Mouse (Mus musculus): ENCODE data around the gene Kdelr1. TPM values are rescaled to one million over a fixed set of nuclear protein-coding genes. Genes with fewer than 3 reads are reported as not detected.

The Kdelr1 gene
- 146 TPM for polyA plus RNA-seq (2014; fragmentation: Illumina TruSeq; extraction: RNeasy Lipid Tissue Mini Kit (QIAGEN cat#74804); ENCODE audit: low read depth, low replicate concordance)

DNA sequence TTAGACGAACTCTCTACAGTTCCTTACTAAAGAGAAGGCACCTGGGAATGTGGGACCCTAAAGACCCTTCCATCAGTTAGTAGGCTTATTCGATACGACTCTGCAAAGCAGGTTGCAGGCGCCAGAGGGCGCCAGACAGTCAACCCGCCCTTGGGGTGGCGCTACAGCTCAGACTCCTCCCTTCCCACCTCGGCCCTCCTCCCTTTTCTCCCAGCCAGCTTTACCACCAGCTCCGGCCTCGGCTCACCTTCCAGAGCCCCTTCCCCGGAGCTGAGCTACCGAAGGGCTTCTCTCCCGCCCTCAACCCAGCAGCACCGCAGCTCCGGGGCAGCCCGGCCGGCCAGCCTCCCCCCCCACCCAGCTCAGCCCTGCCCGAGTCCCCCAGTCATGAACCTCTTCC lies at the start of gene Kdelr1:
Gene Kdelr1, plus strand, starts transcription at position 149 of the 400 bp plus-strand sequence.

DNA sequence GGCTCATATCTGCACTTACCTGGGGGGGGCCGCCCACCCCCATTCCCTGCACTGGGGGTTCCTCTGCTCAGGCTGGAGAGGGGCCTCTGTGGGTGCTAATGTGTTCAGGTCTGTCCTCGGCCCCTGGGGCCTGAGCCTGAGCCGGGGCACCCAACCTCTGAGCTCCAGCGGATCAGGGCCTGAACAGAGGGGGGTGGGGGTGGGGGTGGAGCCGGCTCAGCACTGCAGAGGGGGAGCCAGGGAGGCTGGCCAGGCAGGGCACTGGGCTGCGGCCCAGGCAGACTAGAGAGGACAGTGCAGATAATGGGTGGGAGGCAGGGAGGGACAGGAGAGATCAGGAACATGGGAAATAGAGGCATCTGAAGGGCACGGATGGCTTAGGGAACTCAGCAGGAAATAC lies 48.0 kb upstream of the Kdelr1 start, which contains the start of gene Kcnj14:
Gene Kcnj14, minus strand, starts transcription at position 185 of the 400 bp plus-strand sequence.

DNA sequence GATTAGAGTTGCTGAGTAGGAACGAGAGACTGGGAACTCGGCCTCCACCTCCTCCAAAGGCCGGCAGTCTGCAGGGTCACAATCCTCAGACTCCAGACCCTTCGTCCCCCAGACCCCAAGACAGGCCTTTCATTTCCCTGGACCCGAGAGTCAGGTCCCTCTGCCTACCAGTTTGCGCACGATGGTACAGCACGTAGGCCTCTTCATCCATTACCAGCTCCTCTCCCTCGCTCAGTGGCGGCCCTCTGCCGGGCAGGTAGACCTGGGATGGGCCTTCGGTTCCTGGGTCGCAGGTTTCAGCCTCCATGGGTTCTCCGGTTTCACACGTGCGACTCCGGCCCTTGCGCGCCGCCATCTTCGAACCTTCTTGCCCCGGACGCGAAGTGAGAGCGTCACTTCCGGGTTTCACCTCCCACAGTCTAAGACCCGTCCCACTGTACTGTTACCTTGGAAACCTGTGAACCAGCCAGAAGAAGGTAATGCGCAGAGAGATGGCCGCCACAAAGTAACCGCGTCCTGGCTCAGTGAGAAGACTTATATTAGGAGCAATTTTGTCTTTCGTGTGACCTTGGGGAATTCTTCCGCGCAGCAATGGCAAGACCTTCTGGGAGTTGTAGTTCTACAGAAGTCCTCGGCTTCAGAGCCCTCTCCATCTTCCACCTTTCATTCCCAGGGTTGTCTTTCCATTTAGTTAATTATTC lies 42.0 kb upstream of the Kdelr1 start, which contains the start of gene Grwd1:
Gene Grwd1, minus strand, starts transcription at position 518 of the 701 bp plus-strand sequence.

DNA sequence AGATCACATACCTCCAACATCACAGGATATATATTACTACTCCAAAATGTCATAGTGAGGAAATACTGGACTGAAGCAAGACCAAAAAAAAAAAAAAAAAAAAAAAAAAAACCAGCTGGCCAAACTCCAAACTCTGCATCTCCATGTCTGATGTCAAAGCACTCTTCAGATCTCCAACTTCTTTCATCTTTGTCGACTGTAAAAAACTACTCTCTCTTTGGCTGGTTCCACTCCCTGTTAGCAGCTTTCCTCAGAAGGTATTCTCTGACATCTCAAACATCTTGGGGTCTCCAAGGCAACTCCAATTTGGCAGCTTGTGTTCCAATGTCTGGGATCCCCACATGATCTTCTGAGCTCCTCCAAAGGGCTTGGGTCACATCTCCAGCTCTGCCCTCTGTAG lies 5.7 kb downstream of the Kdelr1 start, which contains the start of gene Grin2d:
Gene Grin2d, minus strand, starts transcription at position 101 of the 400 bp plus-strand sequence.

DNA sequence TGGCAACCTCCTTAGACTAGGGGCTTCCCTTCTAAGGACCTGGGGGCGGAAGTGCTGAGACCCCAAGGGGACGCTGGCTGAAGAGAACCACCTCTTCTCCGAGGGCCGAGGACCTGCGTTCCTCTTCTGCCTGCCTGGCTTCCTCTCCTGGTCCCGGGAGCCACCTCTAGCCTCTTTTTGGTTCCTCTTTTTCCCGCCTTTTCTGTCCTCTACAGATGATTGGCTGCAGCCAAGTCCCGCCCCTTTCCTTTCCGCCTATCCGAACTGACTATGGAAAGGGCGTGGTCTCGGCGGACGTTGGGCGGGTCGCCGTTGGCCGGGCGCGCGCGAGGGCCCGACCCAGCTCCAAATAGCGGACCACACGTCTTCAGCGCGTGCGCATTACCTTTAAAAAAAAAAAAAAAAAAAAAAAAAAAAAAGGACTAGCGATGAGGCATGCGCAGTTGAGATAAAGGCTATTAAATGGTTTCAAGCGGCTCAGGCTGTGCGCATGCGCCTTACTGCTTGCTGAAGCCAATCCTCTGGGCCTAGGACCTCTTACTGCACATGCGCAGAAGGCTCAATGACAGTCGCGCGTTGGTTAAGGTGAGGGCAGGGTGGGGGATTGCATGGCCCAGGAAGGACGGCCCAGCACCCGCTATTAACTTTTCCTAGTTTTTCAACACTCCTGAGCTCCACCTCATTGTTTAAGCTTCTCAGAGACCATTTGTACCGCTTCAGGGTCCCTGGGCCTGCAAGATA lies 24.1 kb downstream of the Kdelr1 start, which contains the start of the genes Syngr4 and Tmem143:
Gene Syngr4, minus strand, starts transcription at position 198 of the 741 bp plus-strand sequence.
Gene Tmem143, plus strand, starts transcription at position 425 of the 741 bp plus-strand sequence.

DNA sequence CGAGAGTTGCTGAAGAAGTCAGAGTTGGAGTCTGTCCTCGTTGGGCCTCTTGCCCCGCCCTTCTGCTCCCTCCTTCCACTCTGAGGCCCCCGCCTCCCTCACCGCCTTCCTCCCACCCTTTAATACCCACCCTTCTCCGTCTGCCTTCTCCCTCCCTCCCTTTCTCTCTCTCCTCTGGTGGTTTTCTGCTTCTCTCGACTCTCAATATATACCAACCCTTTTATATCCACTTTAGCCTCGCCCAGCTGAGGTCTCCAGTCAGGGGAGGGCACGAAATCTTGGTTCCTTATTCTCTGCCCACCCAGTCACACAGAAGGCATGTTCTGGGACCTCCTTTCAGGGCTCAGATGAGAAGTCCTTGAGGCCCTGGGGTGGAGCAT lies 48.7 kb downstream of the Kdelr1 start, which contains the start of gene Emp3:
Gene Emp3, minus strand, starts transcription at position 163 of the 380 bp plus-strand sequence.

DNA sequence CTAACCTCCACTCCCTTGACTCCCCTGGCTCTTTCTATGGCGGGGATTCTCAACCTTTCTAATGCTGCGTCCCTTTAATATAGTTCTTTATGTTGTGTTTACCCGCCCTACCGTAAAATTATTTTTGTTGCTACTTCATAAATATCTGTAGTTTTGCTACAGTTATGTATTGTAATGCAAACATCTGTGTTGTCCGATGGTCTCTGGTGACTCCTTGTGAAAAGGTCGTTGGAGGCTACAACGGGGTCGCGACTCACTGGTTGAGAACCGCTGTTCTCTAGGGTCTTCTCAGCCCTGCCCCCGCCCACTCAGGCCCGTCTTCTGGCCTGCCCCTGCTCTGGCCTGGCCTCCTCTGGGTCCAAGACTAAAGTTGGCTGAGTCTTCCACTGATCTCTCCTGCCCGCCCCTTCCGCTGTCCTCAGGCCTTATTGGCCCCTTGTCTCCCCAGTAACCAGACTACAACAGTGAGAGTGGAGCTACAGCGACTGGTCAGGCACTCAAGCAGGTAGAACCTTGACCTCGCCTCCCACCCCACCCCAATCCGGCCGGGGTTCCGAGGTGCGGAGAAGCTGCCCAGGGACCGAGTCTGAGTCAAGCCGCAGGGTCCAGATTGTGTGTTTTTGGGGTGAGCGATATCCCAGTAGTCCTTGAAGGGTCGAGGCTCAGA lies 51.3 kb downstream of the Kdelr1 start, which contains the start of gene Ccdc114:
Gene Ccdc114, plus strand, starts transcription at position 311 of the 667 bp plus-strand sequence.

Other genes with a start within 250 kb of the Kdelr1 start
- gene Rasip1, start 245.3 kb upstream of the Kdelr1 start, polyA plus RNA-seq (2014; fragmentation: Illumina TruSeq; extraction: RNeasy Lipid Tissue Mini Kit (QIAGEN cat#74804); ENCODE audit: low read depth, low replicate concordance) = 16.5 TPM
- gene Mamstr, start 232.8 kb upstream of the Kdelr1 start, polyA plus RNA-seq (2014; fragmentation: Illumina TruSeq; extraction: RNeasy Lipid Tissue Mini Kit (QIAGEN cat#74804); ENCODE audit: low read depth, low replicate concordance) = 5.1 TPM
- gene Fut2, start 206.4 kb upstream of the Kdelr1 start, polyA plus RNA-seq (2014; fragmentation: Illumina TruSeq; extraction: RNeasy Lipid Tissue Mini Kit (QIAGEN cat#74804); ENCODE audit: low read depth, low replicate concordance) = 1.1 TPM
- gene Ntn5, start 188.8 kb upstream of the Kdelr1 start, polyA plus RNA-seq (2014; fragmentation: Illumina TruSeq; extraction: RNeasy Lipid Tissue Mini Kit (QIAGEN cat#74804); ENCODE audit: low read depth, low replicate concordance) = not detected
- 0.47 TPM for gene Sec1, start 178.4 kb upstream of the Kdelr1 start, polyA plus RNA-seq (2014; fragmentation: Illumina TruSeq; extraction: RNeasy Lipid Tissue Mini Kit (QIAGEN cat#74804); ENCODE audit: low read depth, low replicate concordance)
- 8.2 TPM for gene Car11, start 172.9 kb upstream of the Kdelr1 start, polyA plus RNA-seq (2014; fragmentation: Illumina TruSeq; extraction: RNeasy Lipid Tissue Mini Kit (QIAGEN cat#74804); ENCODE audit: low read depth, low replicate concordance)
- 17.7 TPM for gene Dbp, start 167.7 kb upstream of the Kdelr1 start, polyA plus RNA-seq (2014; fragmentation: Illumina TruSeq; extraction: RNeasy Lipid Tissue Mini Kit (QIAGEN cat#74804); ENCODE audit: low read depth, low replicate concordance)
- 502 TPM for gene Rpl18, start 157.3 kb upstream of the Kdelr1 start, polyA plus RNA-seq (2014; fragmentation: Illumina TruSeq; extraction: RNeasy Lipid Tissue Mini Kit (QIAGEN cat#74804); ENCODE audit: low read depth, low replicate concordance)
- 19.3 TPM for gene Sphk2, start 154.8 kb upstream of the Kdelr1 start, polyA plus RNA-seq (2014; fragmentation: Illumina TruSeq; extraction: RNeasy Lipid Tissue Mini Kit (QIAGEN cat#74804); ENCODE audit: low read depth, low replicate concordance)
- not detected for gene Fam83e, start 151.6 kb upstream of the Kdelr1 start, polyA plus RNA-seq (2014; fragmentation: Illumina TruSeq; extraction: RNeasy Lipid Tissue Mini Kit (QIAGEN cat#74804); ENCODE audit: low read depth, low replicate concordance)
- not detected for gene Spaca4, start 147.0 kb upstream of the Kdelr1 start, polyA plus RNA-seq (2014; fragmentation: Illumina TruSeq; extraction: RNeasy Lipid Tissue Mini Kit (QIAGEN cat#74804); ENCODE audit: low read depth, low replicate concordance)
- not detected for gene Lmtk3, start 89.0 kb upstream of the Kdelr1 start, polyA plus RNA-seq (2014; fragmentation: Illumina TruSeq; extraction: RNeasy Lipid Tissue Mini Kit (QIAGEN cat#74804); ENCODE audit: low read depth, low replicate concordance)
- gene Sult2b1, start 88.1 kb upstream of the Kdelr1 start, polyA plus RNA-seq (2014; fragmentation: Illumina TruSeq; extraction: RNeasy Lipid Tissue Mini Kit (QIAGEN cat#74804); ENCODE audit: low read depth, low replicate concordance) = not detected
- gene Cyth2, start 58.2 kb upstream of the Kdelr1 start, polyA plus RNA-seq (2014; fragmentation: Illumina TruSeq; extraction: RNeasy Lipid Tissue Mini Kit (QIAGEN cat#74804); ENCODE audit: low read depth, low replicate concordance) = 56.6 TPM
- 0.47 TPM for gene Kcnj14, start 48.0 kb upstream of the Kdelr1 start, polyA plus RNA-seq (2014; fragmentation: Illumina TruSeq; extraction: RNeasy Lipid Tissue Mini Kit (QIAGEN cat#74804); ENCODE audit: low read depth, low replicate concordance)
- 13.0 TPM for gene Grwd1, start 41.8 kb upstream of the Kdelr1 start, polyA plus RNA-seq (2014; fragmentation: Illumina TruSeq; extraction: RNeasy Lipid Tissue Mini Kit (QIAGEN cat#74804); ENCODE audit: low read depth, low replicate concordance)
- gene Grin2d, start 5.6 kb downstream of the Kdelr1 start, polyA plus RNA-seq (2014; fragmentation: Illumina TruSeq; extraction: RNeasy Lipid Tissue Mini Kit (QIAGEN cat#74804); ENCODE audit: low read depth, low replicate concordance) = 0.42 TPM
- gene Syngr4, start 23.9 kb downstream of the Kdelr1 start, polyA plus RNA-seq (2014; fragmentation: Illumina TruSeq; extraction: RNeasy Lipid Tissue Mini Kit (QIAGEN cat#74804); ENCODE audit: low read depth, low replicate concordance) = not detected
- gene Tmem143, start 24.2 kb downstream of the Kdelr1 start, polyA plus RNA-seq (2014; fragmentation: Illumina TruSeq; extraction: RNeasy Lipid Tissue Mini Kit (QIAGEN cat#74804); ENCODE audit: low read depth, low replicate concordance) = 106 TPM
- gene Emp3, start 48.6 kb downstream of the Kdelr1 start, polyA plus RNA-seq (2014; fragmentation: Illumina TruSeq; extraction: RNeasy Lipid Tissue Mini Kit (QIAGEN cat#74804); ENCODE audit: low read depth, low replicate concordance) = 34.2 TPM
- gene Ccdc114, start 51.3 kb downstream of the Kdelr1 start, polyA plus RNA-seq (2014; fragmentation: Illumina TruSeq; extraction: RNeasy Lipid Tissue Mini Kit (QIAGEN cat#74804); ENCODE audit: low read depth, low replicate concordance) = 2.2 TPM
- gene Abcc6, start 157.5 kb downstream of the Kdelr1 start, polyA plus RNA-seq (2014; fragmentation: Illumina TruSeq; extraction: RNeasy Lipid Tissue Mini Kit (QIAGEN cat#74804); ENCODE audit: low read depth, low replicate concordance) = not detected
- gene Nomo1, start 160.9 kb downstream of the Kdelr1 start, polyA plus RNA-seq (2014; fragmentation: Illumina TruSeq; extraction: RNeasy Lipid Tissue Mini Kit (QIAGEN cat#74804); ENCODE audit: low read depth, low replicate concordance) = 68.8 TPM
- gene Kcnj11, start 228.0 kb downstream of the Kdelr1 start, polyA plus RNA-seq (2014; fragmentation: Illumina TruSeq; extraction: RNeasy Lipid Tissue Mini Kit (QIAGEN cat#74804); ENCODE audit: low read depth, low replicate concordance) = 138 TPM